Mouse (Mus musculus) erythroblast, adult 5-6 weeks (primary cell): ENCODE results near the gene Sprr2d. TPM values are rescaled to one million over a fixed set of nuclear protein-coding genes. Genes with fewer than 3 reads are reported as not detected.

ENCODE experiments used
- ATAC-seq: replicated peaks from 2 replicates; pipeline ENCODE4 v1.8.0; 2016; ENCODE audit warnings: moderate number of reproducible peaks, mild to moderate bottlenecking, moderate TSS enrichment, inconsistent platforms; ENCODE audit not compliant: poor library complexity, low FRiP score, severe bottlenecking
- total RNA-seq, 2 experiments: library from RNA; stranded (forward) in 1 of 2; stranded (reverse) in 1 of 2; fragments of 150-400 nt in 1 of 2; fragments of 200-764, 138-1000 nt in 1 of 2; gene quantifications; 2 replicates each; pipeline versions ENCODE4 v1.2.3 to v1.2.4; 2015 to 2017; ENCODE audit warnings: low replicate concordance in 2 of 2

Gene Sprr2d
- total RNA-seq (2015; ENCODE audit: low replicate concordance) (not detected in 2 replicates), total RNA-seq (2017; ENCODE audit: low replicate concordance) (not detected in 2 replicates)

DNA sequence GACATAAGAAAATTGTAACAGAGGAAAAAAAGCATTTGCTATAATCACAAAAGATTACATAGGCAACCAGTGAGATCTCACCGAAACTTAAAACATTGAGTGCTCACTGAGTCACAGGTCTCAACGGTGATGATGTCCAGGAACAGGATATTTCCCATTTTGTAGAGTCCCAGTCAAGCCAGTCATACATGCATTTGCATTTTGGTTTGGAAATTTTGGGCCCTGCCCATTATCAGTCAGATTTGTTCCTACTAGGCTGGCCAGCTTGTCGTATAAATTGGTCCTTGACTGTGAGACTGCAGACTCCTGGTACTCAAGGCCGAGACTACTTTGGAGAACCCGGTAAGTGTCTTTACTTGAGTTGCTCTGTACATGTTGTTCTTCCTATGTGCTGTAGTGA, at the start of gene Sprr2d:
TSS of gene Sprr2d (plus strand) at position 301 of the 400 bp plus-strand sequence.
- no peak for ATAC-seq

DNA sequence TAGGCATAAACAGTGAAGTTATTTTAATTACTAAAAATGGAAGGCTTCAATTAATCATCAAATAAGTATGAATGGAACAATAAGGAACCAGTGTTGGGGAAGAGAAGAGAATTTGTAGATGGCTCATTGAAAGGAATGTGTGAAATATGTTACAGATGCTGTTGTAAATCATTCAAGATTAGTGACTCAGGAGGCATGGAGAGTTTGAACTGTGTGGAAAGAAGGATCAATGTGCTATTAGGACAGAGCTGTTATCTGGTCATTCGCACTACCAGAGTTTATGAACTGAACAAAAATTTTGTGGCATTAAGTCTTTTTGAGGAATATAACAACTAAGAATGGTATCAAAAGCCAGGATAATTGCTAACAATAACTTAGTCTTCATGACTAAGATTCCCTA, 31.5 kb upstream of the Sprr2d start:
- ATAC-seq = no peak

DNA sequence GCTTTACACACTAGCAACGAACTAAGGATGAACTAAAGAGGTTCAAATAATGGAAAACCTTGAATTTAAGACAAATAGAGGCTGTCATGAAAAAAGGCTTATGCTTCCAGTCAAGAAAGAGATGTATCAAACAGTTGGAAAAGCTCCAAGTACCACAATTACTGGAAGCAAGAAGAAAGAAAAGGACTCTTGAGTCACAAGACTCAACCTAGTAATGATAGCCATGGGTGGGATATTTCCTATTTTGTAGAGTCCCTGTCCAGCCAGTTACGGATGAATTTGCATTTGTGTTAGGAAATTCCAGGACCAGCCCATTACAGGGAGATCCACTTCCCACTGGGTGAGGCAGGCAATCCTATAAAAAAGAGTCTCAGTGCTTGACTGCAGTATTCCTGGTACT, 22.6 kb upstream of the Sprr2d start, which contains the start of gene Sprr2b:
TSS of gene Sprr2b (plus strand) at position 301 of the 400 bp plus-strand sequence.
- ATAC-seq = no peak

DNA sequence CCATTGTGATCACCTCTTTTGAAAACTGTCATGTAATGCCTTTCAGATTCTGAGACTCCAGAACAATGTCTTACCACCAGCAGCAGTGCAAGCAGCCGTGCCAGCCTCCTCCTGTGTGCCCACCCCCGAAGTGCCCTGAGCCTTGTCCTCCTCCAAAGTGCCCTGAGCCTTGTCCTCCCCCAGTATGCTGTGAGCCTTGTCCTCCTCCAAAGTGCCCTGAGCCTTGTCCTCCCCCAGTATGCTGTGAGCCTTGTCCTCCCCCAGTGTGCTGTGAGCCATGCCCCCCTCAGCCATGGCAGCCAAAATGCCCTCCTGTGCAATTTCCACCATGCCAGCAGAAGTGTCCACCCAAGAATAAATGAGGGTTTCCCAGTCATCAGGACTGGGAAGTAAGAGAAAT, 21.6 kb upstream of the Sprr2d start:
- no peak for ATAC-seq

DNA sequence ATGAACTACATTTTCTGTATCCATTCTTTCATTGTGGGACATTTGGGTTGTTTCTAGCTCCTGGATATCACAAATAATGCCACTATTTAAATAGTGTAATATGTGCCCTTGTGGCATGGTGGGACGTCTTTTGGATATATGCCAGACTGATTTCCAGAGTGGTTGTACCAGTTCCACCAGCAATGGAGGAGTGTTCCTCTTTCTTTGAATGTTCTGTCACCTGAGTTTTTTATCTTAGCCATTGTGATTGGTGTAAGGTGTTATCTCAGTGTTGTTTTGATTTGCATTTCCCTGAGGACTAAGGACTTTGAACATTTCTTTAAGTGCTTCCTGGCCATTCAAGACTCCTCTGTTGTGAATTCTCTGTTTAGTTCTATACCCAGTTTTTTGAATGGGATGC, 2.7 kb upstream of the Sprr2d start:
- ATAC-seq = no peak

DNA sequence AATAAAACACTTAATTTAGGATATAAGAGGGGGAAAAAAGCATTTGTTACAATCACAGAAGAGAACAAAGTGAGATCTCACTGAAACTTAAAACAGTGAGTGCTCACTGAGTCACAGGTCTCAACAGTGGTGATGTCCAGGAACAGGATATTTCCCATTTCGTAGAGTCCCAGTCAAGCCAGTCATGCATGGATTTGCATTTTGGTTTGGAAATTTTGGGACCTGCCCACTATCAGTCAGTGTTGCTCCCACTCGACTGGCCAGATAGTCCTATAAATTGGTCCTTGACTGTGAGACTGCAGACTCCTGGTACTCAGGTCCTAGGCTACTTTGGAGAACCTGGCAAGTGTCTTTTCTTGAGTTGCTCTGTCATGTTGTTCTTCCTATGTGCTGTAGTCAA, 12.9 kb downstream of the Sprr2d start, which contains the start of gene Sprr2e:
TSS of gene Sprr2e (plus strand) at position 301 of the 400 bp plus-strand sequence.
- ATAC-seq = no peak

DNA sequence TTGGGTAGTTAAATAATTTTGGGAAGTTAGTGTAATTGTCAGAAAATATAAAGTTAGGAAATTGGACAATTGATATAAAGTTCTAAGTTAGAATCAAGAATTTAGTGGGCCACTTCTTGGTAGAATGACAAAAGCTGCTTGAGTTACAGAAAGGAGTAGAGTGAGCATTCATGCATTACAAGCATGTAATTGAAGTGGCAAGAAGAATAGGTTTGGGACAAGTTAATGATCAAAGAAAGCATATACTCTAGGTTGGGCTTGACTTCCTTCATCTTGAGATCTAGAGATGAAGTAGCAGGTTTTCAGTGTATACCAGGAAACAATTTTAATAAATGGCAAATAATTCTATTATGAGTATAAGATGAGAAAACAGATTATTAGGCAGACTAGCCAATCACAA, 22.7 kb downstream of the Sprr2d start:
- no peak for ATAC-seq

DNA sequence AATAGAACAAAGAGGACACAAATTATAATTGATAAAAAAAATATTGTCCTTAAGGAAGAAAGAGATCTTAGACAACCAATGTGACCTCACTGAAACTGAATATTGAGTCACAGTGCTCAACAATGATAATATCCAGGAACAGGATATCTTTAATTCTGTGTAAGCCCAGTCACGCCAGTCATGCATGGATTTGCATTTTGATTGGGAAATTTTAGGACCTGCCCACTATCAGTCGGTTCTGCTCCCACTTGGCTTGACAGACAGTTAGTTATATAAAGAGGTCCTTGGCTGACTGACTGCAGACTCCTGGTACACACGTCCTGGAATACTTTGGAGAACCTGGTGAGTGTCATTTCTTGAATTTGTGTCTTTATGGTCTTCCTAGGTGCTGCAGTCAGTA, 25.9 kb downstream of the Sprr2d start, which contains the start of gene Sprr2f:
TSS of gene Sprr2f (plus strand) at position 301 of the 400 bp plus-strand sequence.
- no peak for ATAC-seq

DNA sequence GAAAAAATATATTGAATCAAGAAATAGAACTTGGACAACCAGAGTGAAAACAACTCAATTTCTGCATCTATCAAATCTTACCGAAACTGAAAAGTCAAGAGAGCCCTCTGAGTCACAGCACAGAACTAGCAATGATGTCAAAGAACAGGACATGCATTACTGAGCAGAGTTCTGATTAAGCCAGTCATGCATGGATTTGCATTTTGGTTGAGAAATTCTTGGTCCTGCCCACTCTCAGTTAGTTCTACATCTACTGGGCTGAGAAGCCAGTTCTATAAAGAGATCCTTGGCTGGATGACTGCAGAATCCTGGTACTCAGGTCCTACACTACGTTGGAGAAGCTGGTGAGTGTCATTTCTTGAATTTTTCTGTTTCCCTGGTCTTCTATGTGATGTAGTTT, 34.7 kb downstream of the Sprr2d start:
- ATAC-seq = no peak

DNA sequence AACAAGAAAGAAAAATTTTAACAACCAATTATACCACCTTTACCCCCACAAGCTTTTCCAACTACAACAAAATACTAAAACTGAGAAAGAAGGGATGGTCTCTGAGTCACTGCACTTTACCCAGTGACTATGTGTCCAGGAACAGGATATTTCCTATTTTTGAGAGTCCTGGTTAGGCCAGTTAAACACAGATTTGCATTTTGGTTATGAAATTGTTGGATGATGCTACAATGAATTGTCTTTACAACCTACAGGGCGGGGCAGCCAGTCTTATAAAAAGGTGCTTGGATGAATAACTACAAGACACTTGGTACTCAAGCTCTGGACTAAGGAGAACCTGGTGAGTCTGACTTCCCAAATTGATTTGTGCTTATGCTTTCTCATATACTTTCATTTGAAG, 46.4 kb downstream of the Sprr2d start, which contains the start of gene Sprr2h:
TSS of gene Sprr2h (plus strand) at position 301 of the 400 bp plus-strand sequence.
- no peak for ATAC-seq

Other genes with a start within 250 kb of the Sprr2d start
- not detected in 2 replicates for gene Prr9, start 215.2 kb upstream of the Sprr2d start, total RNA-seq (2015; ENCODE audit: low replicate concordance)
- not detected in 2 replicates for gene Prr9, start 215.2 kb upstream of the Sprr2d start, total RNA-seq (2017; ENCODE audit: low replicate concordance)
- gene Lelp1, start 196.4 kb upstream of the Sprr2d start, total RNA-seq (2015; ENCODE audit: low replicate concordance) = not detected in 2 replicates
- gene Lelp1, start 196.4 kb upstream of the Sprr2d start, total RNA-seq (2017; ENCODE audit: low replicate concordance) = not detected in 2 replicates
- not detected in 2 replicates for gene Sprr2a1, start 123.3 kb upstream of the Sprr2d start, total RNA-seq (2015; ENCODE audit: low replicate concordance)
- gene Sprr2a1, start 123.3 kb upstream of the Sprr2d start, total RNA-seq (2017; ENCODE audit: low replicate concordance) = not detected in 2 replicates
- gene Sprr2a2, start 123.2 kb upstream of the Sprr2d start, total RNA-seq (2015; ENCODE audit: low replicate concordance) = 0.58 TPM in 1 of 2 replicates, not detected in the other
- 0.56 and 0.85 TPM in 2 replicates for gene Sprr2a2, start 123.2 kb upstream of the Sprr2d start, total RNA-seq (2017; ENCODE audit: low replicate concordance)
- gene Sprr2a3, start 53.7 kb upstream of the Sprr2d start, total RNA-seq (2015; ENCODE audit: low replicate concordance) = not detected in 2 replicates
- gene Sprr2a3, start 53.7 kb upstream of the Sprr2d start, total RNA-seq (2017; ENCODE audit: low replicate concordance) = not detected in 2 replicates
- not detected in 2 replicates for gene Sprr2b, start 22.5 kb upstream of the Sprr2d start, total RNA-seq (2015; ENCODE audit: low replicate concordance)
- not detected in 2 replicates for gene Sprr2b, start 22.5 kb upstream of the Sprr2d start, total RNA-seq (2017; ENCODE audit: low replicate concordance)
- not detected in 2 replicates for gene Sprr2e, start 13.0 kb downstream of the Sprr2d start, total RNA-seq (2015; ENCODE audit: low replicate concordance)
- gene Sprr2e, start 13.0 kb downstream of the Sprr2d start, total RNA-seq (2017; ENCODE audit: low replicate concordance) = not detected in 2 replicates
- gene Sprr2f, start 26.0 kb downstream of the Sprr2d start, total RNA-seq (2015; ENCODE audit: low replicate concordance) = not detected in 2 replicates
- gene Sprr2f, start 26.0 kb downstream of the Sprr2d start, total RNA-seq (2017; ENCODE audit: low replicate concordance) = not detected in 2 replicates
- not detected in 2 replicates for gene Sprr2h, start 46.5 kb downstream of the Sprr2d start, total RNA-seq (2015; ENCODE audit: low replicate concordance)
- not detected in 2 replicates for gene Sprr2h, start 46.5 kb downstream of the Sprr2d start, total RNA-seq (2017; ENCODE audit: low replicate concordance)
- gene Sprr2i, start 68.9 kb downstream of the Sprr2d start, total RNA-seq (2015; ENCODE audit: low replicate concordance) = not detected in 2 replicates
- not detected in 2 replicates for gene Sprr2i, start 68.9 kb downstream of the Sprr2d start, total RNA-seq (2017; ENCODE audit: low replicate concordance)
- not detected in 2 replicates for gene Sprr2j-ps, start 78.9 kb downstream of the Sprr2d start, total RNA-seq (2015; ENCODE audit: low replicate concordance)
- gene Sprr2j-ps, start 78.9 kb downstream of the Sprr2d start, total RNA-seq (2017; ENCODE audit: low replicate concordance) = not detected in 2 replicates
- 5.2 and 17.7 TPM in 2 replicates for gene Gm9774, start 90.3 kb downstream of the Sprr2d start, total RNA-seq (2015; ENCODE audit: low replicate concordance)
- gene Gm9774, start 90.3 kb downstream of the Sprr2d start, total RNA-seq (2017; ENCODE audit: low replicate concordance) = 0.34 and 2.9 TPM in 2 replicates
- gene Sprr2k, start 93.4 kb downstream of the Sprr2d start, total RNA-seq (2015; ENCODE audit: low replicate concordance) = not detected in 2 replicates
- gene Sprr2k, start 93.4 kb downstream of the Sprr2d start, total RNA-seq (2017; ENCODE audit: low replicate concordance) = not detected in 2 replicates
- not detected in 2 replicates for gene Sprr1b, start 99.6 kb downstream of the Sprr2d start, total RNA-seq (2015; ENCODE audit: low replicate concordance)
- not detected in 2 replicates for gene Sprr1b, start 99.6 kb downstream of the Sprr2d start, total RNA-seq (2017; ENCODE audit: low replicate concordance)
- gene Sprr3, start 119.6 kb downstream of the Sprr2d start, total RNA-seq (2015; ENCODE audit: low replicate concordance) = not detected in 2 replicates
- gene Sprr3, start 119.6 kb downstream of the Sprr2d start, total RNA-seq (2017; ENCODE audit: low replicate concordance) = not detected in 2 replicates
- gene Sprr1a, start 146.8 kb downstream of the Sprr2d start, total RNA-seq (2015; ENCODE audit: low replicate concordance) = not detected in 2 replicates
- gene Sprr1a, start 146.8 kb downstream of the Sprr2d start, total RNA-seq (2017; ENCODE audit: low replicate concordance) = not detected in 2 replicates
- gene Sprr4, start 161.4 kb downstream of the Sprr2d start, total RNA-seq (2015; ENCODE audit: low replicate concordance) = not detected in 2 replicates
- not detected in 2 replicates for gene Sprr4, start 161.4 kb downstream of the Sprr2d start, total RNA-seq (2017; ENCODE audit: low replicate concordance)
- gene 2310046K23Rik, start 195.4 kb downstream of the Sprr2d start, total RNA-seq (2015; ENCODE audit: low replicate concordance) = not detected in 2 replicates
- not detected in 2 replicates for gene 2310046K23Rik, start 195.4 kb downstream of the Sprr2d start, total RNA-seq (2017; ENCODE audit: low replicate concordance)
- gene Ivl, start 234.6 kb downstream of the Sprr2d start, total RNA-seq (2015; ENCODE audit: low replicate concordance) = 1.0 TPM in 1 of 2 replicates, not detected in the other
- gene Ivl, start 234.6 kb downstream of the Sprr2d start, total RNA-seq (2017; ENCODE audit: low replicate concordance) = 0.56 TPM in 1 of 2 replicates, not detected in the other
- not detected in 2 replicates for gene Smcp, start 249.9 kb downstream of the Sprr2d start, total RNA-seq (2015; ENCODE audit: low replicate concordance)
- not detected in 2 replicates for gene Smcp, start 249.9 kb downstream of the Sprr2d start, total RNA-seq (2017; ENCODE audit: low replicate concordance)